Mouse (Mus musculus) C2C12 (cell line): ENCODE data around the gene Npas2. TPM values are rescaled to one million over a fixed set of nuclear protein-coding genes. Genes with fewer than 3 reads are reported as not detected.

Experiments
- H3K27me3 ChIP-seq: one replicate; pipeline ENCODE4 v1.6.1; 2011; ENCODE audit not compliant: control insufficient read depth, insufficient read depth, insufficient read length
- H3K36me3 ChIP-seq: one replicate; pipeline ENCODE4 v1.6.1; 2011; ENCODE audit not compliant: control insufficient read depth, insufficient read depth
- H3K4me3 ChIP-seq: one replicate; pipeline ENCODE4 v1.5.1; 2011; ENCODE audit warnings: mild to moderate bottlenecking, control low read depth; ENCODE audit not compliant: poor library complexity, insufficient read depth, severe bottlenecking
- H3K79me2 ChIP-seq: one replicate; pipeline ENCODE4 v1.6.1; 2011; ENCODE audit not compliant: control insufficient read depth, insufficient read depth
- H3K79me3 ChIP-seq: one replicate; pipeline ENCODE4 v1.6.1; 2011; ENCODE audit warnings: low read depth, control low read depth
- H3ac ChIP-seq: one replicate; pipeline ENCODE3; 2011; ENCODE audit warnings: low read depth; ENCODE audit not compliant: control insufficient read depth, insufficient read length
- CEBPB ChIP-seq: IDR thresholded peaks from one replicate; pipeline ENCODE4 v1.6.1; 2011; ENCODE audit warnings: low read depth, mild to moderate bottlenecking, control low read depth, moderate library complexity
- CTCF ChIP-seq: IDR thresholded peaks from one replicate; pipeline ENCODE4 v1.5.1; 2011; ENCODE audit not compliant: control insufficient read depth, insufficient read depth, insufficient read length
- FOSL1 ChIP-seq: IDR thresholded peaks from one replicate; pipeline ENCODE4 v1.8.0; 2011; ENCODE audit warnings: mild to moderate bottlenecking, low read length; ENCODE audit not compliant: poor library complexity, insufficient read depth, severe bottlenecking
- MAX ChIP-seq: IDR thresholded peaks from one replicate; pipeline ENCODE4 v1.6.1; 2011; ENCODE audit warnings: mild to moderate bottlenecking, control low read depth
- MYOD1 ChIP-seq: IDR thresholded peaks from one replicate; pipeline ENCODE4 v1.6.1; 2011; ENCODE audit warnings: low read depth; ENCODE audit not compliant: control insufficient read depth, insufficient read length
- MYOG ChIP-seq: IDR thresholded peaks from one replicate; pipeline ENCODE4 v1.6.1; 2011; ENCODE audit not compliant: control insufficient read depth, insufficient read length; ENCODE audit errors: extremely low read depth
- USF1 ChIP-seq: IDR thresholded peaks from one replicate; pipeline ENCODE4 v1.6.1; 2011; ENCODE audit warnings: low read depth, mild to moderate bottlenecking, control low read depth, moderate library complexity
- polyA plus RNA-seq: library from polyadenylated mRNA; unstranded; fragments of >200 nt; fragmentation: generic; extraction: Trizol; gene quantifications from one replicate; pipeline ENCODE4 v1.2.1, GENCODE M21; 2012; ENCODE audit warnings: missing spikeins

The Npas2 gene
- polyA plus RNA-seq, 1 experiment: not detected

DNA sequence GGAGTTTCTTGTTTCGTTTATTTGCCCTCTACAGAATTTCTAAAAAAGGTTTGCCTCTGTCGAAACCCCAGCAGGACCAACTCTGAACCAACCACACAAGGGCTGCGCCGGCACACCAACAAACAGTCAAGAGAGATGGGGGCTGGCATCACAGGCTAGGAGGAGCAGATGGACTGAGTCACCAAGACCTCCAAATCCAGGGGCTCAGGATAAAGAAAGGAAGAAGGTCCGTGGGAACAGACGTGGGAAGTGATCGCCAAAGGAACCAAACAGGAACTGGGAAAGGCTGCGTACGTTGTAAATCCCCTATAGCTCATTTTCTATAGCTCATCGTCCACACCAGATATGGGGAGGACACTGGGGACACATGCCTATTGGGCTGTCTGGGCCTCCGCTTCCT, 13.7 kb upstream of the Npas2 start:
- TF ChIP-seq CEBPB (no peak), MYOG (no peak), CTCF (no peak), MAX (no peak), FOSL1 (no peak), MYOD1 (no peak)
- no peaks in the 10 kb centered on the region for H3K36me3 ChIP-seq
- no peak overlapping the region for H3K4me3 ChIP-seq
- H3ac ChIP-seq: no peak overlapping the region
- H3K79me2 ChIP-seq: no peaks in the 10 kb centered on the region
- no peaks in the 10 kb centered on the region for H3K79me3 ChIP-seq
- H3K27me3 ChIP-seq: no peaks in the 10 kb centered on the region

DNA sequence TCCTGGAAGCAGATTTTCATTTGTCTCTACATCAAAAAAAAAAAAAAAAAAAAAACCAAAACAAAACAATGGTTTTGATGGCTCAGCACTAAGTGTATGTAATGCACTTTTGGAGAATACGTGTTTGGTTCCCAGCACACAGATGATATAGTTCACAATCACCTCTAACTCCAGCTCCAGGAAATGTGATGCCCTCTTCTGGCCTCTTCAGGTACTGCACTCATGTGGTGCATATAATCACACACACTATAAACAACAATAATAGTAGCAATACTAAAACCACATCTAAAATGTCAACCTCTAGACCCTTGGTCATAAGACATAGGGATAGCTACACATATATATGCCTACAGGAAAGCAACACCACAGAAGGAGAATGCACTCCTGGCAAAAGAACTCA, 13.0 kb upstream of the Npas2 start:
- Histone ChIP-seq H3K27me3 (no peaks in the 10 kb centered on the region), H3ac (no peak overlapping the region), H3K36me3 (no peaks in the 10 kb centered on the region), H3K4me3 (no peak overlapping the region), H3K79me2 (no peaks in the 10 kb centered on the region), H3K79me3 (no peaks in the 10 kb centered on the region)
- no peak for TF ChIP-seq FOSL1
- no peak for TF ChIP-seq CTCF
- no peak for TF ChIP-seq MYOD1
- no peak for TF ChIP-seq MYOG
- TF ChIP-seq USF1: no peak
- TF ChIP-seq CEBPB: no peak
- TF ChIP-seq MAX: no peak

DNA sequence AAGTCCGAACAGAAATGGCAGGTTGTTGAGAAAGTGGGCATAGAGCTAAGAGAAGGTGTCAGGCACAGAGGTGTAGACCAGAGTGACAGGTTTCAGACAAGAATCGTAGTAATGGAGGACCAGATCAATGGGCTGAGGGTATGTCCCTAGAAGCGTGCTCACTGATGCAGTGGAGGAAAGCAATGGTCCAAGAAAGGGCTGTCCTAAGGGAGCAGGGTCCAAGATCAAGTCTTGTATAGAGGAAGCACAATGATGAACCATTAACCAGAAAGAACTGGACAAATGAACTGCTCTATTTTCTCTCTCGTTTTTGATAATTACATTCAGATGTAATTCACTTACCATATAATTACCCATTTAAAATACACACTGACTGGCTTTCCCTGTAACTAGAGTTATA, 11.6 kb upstream of the Npas2 start:
- Histone ChIP-seq H3ac (no peak overlapping the region), H3K27me3 (no peaks in the 10 kb centered on the region), H3K79me2 (no peaks in the 10 kb centered on the region), H3K4me3 (no peak overlapping the region), H3K36me3 (no peaks in the 10 kb centered on the region), H3K79me3 (no peaks in the 10 kb centered on the region)
- TF ChIP-seq MYOG: no peak
- no peak for TF ChIP-seq MYOD1
- no peak for TF ChIP-seq CEBPB
- no peak for TF ChIP-seq CTCF
- no peak for TF ChIP-seq USF1
- no peak for TF ChIP-seq FOSL1
- TF ChIP-seq MAX: no peak

DNA sequence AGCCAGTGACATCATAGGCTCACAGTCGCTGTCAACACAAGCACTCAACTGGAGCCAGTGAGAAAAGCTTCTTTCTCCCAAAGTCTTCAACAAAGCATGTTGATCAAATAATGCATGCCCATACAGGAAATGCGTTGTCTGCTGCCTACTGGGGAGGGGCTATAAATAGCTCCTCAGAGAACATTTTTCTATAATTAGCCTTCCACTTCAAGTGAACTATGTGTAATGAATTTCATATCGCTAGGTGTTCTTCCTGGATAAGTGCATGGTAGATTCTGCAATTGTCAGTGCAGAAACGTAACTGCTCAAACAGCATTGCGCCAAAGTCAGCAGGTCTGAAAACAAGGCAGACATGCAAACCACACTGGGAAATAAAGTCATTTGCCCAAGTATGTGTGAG, 7.7 kb upstream of the Npas2 start:
- no peak overlapping the region for H3K4me3 ChIP-seq
- H3K36me3 ChIP-seq: no peaks in the 10 kb centered on the region
- H3K79me2 ChIP-seq: no peaks in the 10 kb centered on the region
- H3K79me3 ChIP-seq: no peaks in the 10 kb centered on the region
- H3K27me3 ChIP-seq: peaks cover under 1% of the 10 kb centered on the region
- TF ChIP-seq USF1: no peak
- no peak for TF ChIP-seq MAX
- no peak for TF ChIP-seq CTCF
- TF ChIP-seq CEBPB: no peak
- TF ChIP-seq MYOD1: no peak
- no peak for TF ChIP-seq MYOG
- no peak for TF ChIP-seq FOSL1
- H3ac ChIP-seq: no peak overlapping the region

DNA sequence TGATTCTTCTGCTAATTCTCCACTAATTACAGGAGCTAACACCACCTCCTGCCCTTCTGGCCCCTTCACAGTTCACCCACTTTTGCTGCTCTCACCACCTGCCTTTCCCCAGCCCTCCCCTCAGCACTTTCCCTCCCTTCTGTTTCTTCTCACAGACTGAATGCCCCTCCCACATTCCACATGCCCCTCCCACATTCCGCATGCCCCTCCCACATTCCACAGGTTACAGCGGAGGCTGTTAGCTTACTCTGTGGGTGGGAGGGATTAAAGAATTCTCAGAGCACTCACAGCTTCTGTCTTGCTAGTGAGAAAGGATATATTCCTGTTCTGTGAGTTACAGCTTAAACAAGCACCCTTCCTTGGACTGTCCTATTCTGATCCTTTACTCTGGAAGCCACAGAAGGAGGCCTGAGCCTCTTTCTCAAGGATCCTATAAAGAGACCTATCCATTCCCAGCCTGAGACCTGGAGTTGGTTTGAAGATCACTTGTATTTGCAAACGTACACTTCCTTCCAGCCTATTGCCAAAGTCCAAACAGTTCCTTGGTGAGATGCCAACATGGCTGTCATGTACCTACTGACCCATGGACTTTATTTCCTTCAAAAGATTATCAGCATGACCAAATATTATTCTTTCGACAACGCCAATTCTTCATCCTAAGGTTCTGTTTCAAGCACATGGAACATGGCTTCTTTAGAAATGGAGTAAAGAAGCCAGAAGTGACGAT, 6.7 kb upstream of the Npas2 start:
- no peaks in the 10 kb centered on the region for H3K79me2 ChIP-seq
- TF ChIP-seq FOSL1 (no peak), MYOG (no peak), USF1 (no peak), MAX (no peak), CTCF (no peak), CEBPB (no peak), MYOD1 (no peak)
- H3K79me3 ChIP-seq: no peaks in the 10 kb centered on the region
- H3K4me3 ChIP-seq: no peak overlapping the region
- H3ac ChIP-seq: no peak overlapping the region
- H3K27me3 ChIP-seq: peaks cover 3% of the 10 kb centered on the region
- H3K36me3 ChIP-seq: no peaks in the 10 kb centered on the region

DNA sequence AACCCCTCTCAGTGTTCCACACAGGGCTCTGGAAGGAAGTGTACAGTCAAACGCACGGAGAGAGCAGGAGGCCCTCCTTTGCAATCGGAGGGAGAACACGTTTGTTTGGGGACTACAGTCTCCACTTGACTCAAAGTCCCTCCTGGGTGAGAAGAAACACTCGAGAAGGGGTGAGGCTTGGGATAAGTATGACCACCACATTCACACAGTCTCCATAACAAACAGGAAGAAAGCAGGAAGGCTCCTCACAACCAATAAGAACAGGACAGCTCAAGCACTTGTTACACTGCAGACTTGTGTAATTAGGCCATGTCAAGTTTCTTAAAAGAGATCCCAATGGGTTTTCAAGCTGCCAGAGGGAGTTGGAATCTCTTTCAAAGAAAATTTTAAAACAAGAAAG, 2.4 kb upstream of the Npas2 start:
- Histone ChIP-seq H3K4me3 (no peak overlapping the region), H3K36me3 (no peaks in the 10 kb centered on the region), H3ac (no peak overlapping the region), H3K79me3 (no peaks in the 10 kb centered on the region), H3K27me3 (peaks cover 28% of the 10 kb centered on the region), H3K79me2 (no peaks in the 10 kb centered on the region)
- no peak for TF ChIP-seq MYOD1
- no peak for TF ChIP-seq FOSL1
- TF ChIP-seq CEBPB: no peak
- TF ChIP-seq CTCF: no peak
- no peak for TF ChIP-seq MAX
- TF ChIP-seq MYOG: no peak
- no peak for TF ChIP-seq USF1
